Mouse (Mus musculus): ENCODE data around the gene Slc35b2. TPM values are rescaled to one million over a fixed set of nuclear protein-coding genes. Genes with fewer than 3 reads are reported as not detected.

Gene Slc35b2
- polyA plus RNA-seq (2014; fragmentation: Illumina TruSeq; extraction: RNeasy Lipid Tissue Mini Kit (QIAGEN cat#74804); ENCODE audit: low replicate concordance), result 1.3 TPM

DNA sequence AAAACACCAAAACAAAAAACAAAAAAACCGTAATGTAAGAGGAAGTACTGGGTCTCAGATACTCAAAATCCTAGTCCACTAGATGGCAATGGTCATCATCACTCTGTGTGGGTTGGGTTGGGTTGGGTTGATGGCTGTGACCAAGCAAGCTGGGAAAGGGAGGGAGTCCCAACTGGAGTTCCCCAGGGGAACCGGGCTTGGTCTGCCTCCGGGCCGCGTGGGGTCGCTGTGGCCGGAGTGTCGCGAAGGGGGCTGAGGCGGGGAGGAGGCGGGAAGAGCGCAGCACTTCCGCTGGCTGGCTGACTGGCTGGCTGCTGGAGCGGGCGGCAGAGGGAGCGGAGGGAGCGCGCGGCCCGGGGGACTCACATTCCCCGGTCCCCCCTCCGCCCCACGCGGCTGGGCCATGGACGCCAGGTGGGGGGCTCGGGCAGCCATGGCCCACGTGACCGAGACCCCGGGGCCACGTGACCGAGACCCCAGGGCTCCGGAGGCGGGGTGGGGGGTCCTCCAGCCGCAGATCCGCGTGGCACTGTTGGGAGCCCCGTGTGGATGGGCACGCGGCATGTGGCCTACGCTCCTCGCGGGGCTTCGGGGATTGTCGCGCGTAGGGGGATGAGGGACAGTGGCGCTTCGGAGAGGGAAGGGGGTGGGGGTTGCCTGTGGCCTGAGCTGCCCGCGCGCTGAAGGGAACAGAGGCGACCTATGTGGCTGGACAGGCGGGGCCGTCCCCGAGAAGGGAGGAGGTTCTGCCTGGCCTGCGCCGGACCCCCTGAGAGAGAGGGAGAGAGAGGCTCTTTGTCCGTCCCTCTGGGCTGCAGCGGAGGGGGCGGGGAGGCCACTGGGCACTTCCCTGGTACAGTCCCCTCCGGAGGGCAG, at the start of gene Slc35b2:
TSS of gene Slc35b2 (plus strand) at position 220 of the 876 bp plus-strand sequence.

DNA sequence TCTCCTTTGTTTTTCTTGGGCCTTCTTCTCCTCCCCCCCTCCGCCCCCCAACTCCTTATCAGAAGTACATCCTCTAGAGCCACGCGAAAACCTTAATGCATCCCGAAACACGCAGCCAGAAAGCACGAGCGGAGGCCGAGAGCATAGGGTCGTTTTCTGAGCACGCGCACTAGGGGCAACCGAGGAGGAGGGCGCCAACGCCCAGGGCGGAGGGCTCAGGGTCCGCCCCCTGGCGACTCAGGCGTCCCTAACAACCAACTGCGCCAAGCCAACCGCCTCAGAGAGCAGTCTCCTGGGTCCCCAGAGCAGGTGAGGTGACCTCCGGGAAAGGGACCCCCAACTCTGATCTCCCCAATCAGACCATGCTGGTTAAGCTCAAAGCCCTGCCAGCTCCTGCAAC, 40.4 kb upstream of the Slc35b2 start, which contains the start of gene Tcte1:
TSS of gene Tcte1 (plus strand) at position 172 of the 400 bp plus-strand sequence.

DNA sequence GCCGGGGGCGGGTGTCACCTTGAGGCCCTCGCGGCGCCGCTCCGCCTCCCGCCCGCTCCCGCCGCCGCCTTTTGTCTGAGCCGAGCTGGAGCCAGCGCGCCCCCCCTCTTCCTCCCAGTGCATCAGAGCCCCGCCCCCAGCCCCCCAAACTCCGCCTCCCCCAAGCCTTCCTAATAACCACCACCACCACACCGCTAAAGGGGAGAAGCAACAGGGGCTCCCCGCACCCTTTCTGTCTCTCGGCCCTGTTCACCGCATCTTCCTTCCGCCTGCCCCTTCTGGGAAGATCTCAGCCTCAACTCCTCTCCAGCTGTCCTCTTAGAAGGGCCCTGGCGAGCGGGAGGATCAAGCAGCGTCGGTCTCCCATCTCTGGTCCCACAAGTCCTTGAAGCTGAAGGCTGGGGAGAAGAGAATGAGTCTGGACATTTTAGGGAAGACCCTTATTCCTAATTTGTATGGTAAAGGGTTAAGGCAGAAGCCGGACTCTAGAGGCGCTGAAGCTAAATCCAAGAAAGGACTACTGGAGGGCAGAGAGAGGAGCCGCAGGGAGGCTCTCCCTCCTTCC, 14.0 kb upstream of the Slc35b2 start, which contains the start of gene Tmem151b:
TSS of gene Tmem151b (minus strand) at position 61 of the 565 bp plus-strand sequence.

DNA sequence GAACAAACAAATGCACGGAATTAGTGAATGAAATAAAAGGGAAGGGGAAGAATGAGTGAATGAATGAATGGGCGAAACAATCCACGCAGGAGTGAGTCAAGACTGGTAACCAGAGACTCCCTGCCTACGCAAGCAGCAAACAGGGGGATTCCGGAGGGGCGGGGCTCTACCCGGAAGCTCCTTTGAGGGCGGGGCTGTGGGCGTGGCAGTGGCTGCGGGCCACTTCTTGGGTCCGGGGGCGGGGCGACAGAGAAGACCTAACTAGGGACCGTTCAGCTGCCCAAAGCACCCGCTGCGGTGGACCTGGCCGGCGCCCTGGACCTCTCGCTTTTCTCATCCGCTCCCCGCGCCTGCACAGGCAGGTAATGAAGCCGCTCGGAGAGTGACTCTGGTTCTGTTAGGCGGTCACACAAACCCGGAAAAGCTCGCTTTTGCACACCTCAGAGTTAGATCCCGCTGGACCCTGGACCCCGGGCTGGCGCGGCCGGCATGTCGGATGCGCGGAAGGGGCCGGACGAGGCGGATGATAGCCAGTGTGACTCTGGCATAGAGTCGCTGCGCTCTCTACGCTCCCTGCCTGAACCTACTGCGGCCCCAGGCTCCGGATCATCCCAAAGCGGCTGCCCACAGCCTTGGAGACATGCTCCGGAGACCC, 8.1 kb upstream of the Slc35b2 start, which contains the start of gene Nfkbie:
TSS of gene Nfkbie (plus strand) at position 252 of the 655 bp plus-strand sequence.

DNA sequence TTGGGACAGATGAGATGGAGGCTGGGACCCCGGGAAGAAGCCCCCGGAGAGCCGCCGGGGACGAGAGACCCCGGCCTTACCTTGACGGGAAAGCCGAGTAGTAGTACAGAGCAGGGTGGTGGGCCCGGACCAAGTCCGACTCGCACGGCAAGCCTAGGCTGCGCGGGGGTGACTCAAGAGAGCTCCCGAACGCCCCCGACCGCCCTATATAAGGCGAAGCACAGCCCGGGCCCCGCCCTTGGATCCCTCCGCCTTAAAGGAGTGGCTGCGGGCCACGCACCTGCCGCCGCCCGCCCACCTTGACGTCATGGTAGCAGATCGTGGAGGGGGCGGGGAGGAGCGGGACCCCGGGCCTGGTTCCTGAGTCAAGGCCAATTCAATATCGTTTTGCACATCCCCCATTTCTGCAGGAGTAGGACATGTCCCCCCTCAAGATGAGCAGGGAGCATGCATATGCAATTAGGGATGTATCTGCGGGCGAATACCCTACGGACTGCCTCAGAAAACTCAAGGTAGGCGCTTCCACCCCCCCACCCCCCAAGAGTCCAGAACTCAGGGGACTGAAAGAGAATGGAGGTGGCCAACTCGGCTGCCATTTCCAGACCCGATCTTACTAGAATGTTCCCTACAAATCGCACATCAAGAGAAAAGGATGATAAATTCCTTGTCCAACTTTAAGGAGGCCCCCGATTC, 9.6 kb downstream of the Slc35b2 start, which contains the start of gene Hsp90ab1:
TSS of gene Hsp90ab1 (minus strand) at position 185 of the 693 bp plus-strand sequence.

DNA sequence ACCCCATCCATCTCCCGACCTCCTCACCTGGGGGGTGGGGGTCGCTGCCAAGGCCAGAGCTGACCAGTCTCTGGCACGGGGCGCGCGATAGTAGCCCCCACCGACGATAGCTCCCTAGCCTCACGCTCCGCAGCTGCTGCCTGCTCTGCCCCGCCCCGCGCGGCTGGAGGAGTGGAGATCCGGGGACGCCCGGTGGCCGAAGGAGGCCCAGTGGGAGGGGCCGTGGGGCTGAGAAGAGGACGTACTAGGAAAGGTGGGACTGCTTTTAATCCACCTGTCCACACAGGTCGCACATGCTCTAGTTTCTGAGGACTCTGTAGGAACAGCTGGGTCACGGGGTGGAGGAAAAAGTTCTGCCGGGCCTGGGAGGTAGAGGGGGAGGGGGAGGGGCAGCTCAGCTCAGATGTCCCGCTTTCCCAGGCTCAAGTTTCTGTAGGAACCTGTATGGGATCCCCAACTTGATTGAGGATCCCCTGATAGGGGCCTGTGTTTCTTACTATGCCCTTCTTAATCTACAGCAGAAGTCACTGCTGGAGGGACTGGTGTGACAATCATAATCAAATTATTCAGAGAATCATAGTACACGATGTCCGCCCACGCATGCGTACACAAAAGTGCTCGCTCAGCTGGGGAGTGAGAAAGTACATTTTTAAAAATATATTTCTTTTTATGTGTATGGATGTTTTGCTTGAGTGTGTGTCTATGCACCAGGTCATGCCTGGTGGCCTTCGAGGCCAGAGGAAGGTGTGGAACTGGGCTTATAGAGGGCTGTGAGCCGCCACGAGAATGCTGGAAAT, 36.0 kb downstream of the Slc35b2 start, which contains the start of gene Slc29a1:
TSS of gene Slc29a1 (minus strand) at position 161 of the 797 bp plus-strand sequence.

DNA sequence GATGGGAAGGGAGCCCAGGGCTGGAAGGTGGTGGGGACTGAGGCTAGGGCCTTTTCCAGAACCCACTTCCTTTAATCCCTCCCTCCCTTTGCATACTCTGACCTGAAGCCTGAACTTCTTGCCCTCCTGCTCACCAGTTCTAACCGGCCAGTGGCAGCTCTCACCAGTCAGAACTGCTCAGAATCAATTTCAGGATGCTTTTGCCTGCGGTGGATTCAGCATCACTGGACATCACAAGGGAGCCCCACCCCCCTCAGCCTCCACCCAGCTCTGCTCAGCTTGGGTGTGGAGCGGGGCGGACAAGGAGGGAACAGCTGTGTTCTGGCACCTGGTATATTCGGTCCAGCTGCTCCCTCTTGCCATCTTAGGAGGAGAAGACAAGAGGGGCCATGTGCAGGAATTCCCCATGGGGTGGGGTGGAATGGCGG, 38.2 kb downstream of the Slc35b2 start, which contains the start of gene Mymx:
TSS of gene Mymx (minus strand) at position 226 of the 428 bp plus-strand sequence.

Other genes with a start within 250 kb of the Slc35b2 start
- gene Cdc5l, start 130.1 kb upstream of the Slc35b2 start, polyA plus RNA-seq (2014; fragmentation: Illumina TruSeq; extraction: RNeasy Lipid Tissue Mini Kit (QIAGEN cat#74804); ENCODE audit: low replicate concordance), result 54.4 TPM
- not detected for gene Spats1, start 88.5 kb upstream of the Slc35b2 start, polyA plus RNA-seq (2014; fragmentation: Illumina TruSeq; extraction: RNeasy Lipid Tissue Mini Kit (QIAGEN cat#74804); ENCODE audit: low replicate concordance)
- not detected for gene Aars2, start 57.0 kb upstream of the Slc35b2 start, polyA plus RNA-seq (2014; fragmentation: Illumina TruSeq; extraction: RNeasy Lipid Tissue Mini Kit (QIAGEN cat#74804); ENCODE audit: low replicate concordance)
- not detected for gene Tcte1, start 40.4 kb upstream of the Slc35b2 start, polyA plus RNA-seq (2014; fragmentation: Illumina TruSeq; extraction: RNeasy Lipid Tissue Mini Kit (QIAGEN cat#74804); ENCODE audit: low replicate concordance)
- gene Tmem151b, start 14.2 kb upstream of the Slc35b2 start, polyA plus RNA-seq (2014; fragmentation: Illumina TruSeq; extraction: RNeasy Lipid Tissue Mini Kit (QIAGEN cat#74804); ENCODE audit: low replicate concordance), result not detected
- gene Nfkbie, start 8.2 kb upstream of the Slc35b2 start, polyA plus RNA-seq (2014; fragmentation: Illumina TruSeq; extraction: RNeasy Lipid Tissue Mini Kit (QIAGEN cat#74804); ENCODE audit: low replicate concordance), result 1.1 TPM
- 585 TPM for gene Hsp90ab1, start 9.4 kb downstream of the Slc35b2 start, polyA plus RNA-seq (2014; fragmentation: Illumina TruSeq; extraction: RNeasy Lipid Tissue Mini Kit (QIAGEN cat#74804); ENCODE audit: low replicate concordance)
- 0.82 TPM for gene Slc29a1, start 35.7 kb downstream of the Slc35b2 start, polyA plus RNA-seq (2014; fragmentation: Illumina TruSeq; extraction: RNeasy Lipid Tissue Mini Kit (QIAGEN cat#74804); ENCODE audit: low replicate concordance)
- gene Mymx, start 38.2 kb downstream of the Slc35b2 start, polyA plus RNA-seq (2014; fragmentation: Illumina TruSeq; extraction: RNeasy Lipid Tissue Mini Kit (QIAGEN cat#74804); ENCODE audit: low replicate concordance), result not detected
- 0.63 TPM for gene Capn11, start 95.5 kb downstream of the Slc35b2 start, polyA plus RNA-seq (2014; fragmentation: Illumina TruSeq; extraction: RNeasy Lipid Tissue Mini Kit (QIAGEN cat#74804); ENCODE audit: low replicate concordance)
- not detected for gene Mrpl14, start 122.4 kb downstream of the Slc35b2 start, polyA plus RNA-seq (2014; fragmentation: Illumina TruSeq; extraction: RNeasy Lipid Tissue Mini Kit (QIAGEN cat#74804); ENCODE audit: low replicate concordance)
- 2.9 TPM for gene Tmem63b, start 123.0 kb downstream of the Slc35b2 start, polyA plus RNA-seq (2014; fragmentation: Illumina TruSeq; extraction: RNeasy Lipid Tissue Mini Kit (QIAGEN cat#74804); ENCODE audit: low replicate concordance)
- not detected for gene 1600014C23Rik, start 170.0 kb downstream of the Slc35b2 start, polyA plus RNA-seq (2014; fragmentation: Illumina TruSeq; extraction: RNeasy Lipid Tissue Mini Kit (QIAGEN cat#74804); ENCODE audit: low replicate concordance)